Mouse (Mus musculus): ENCODE measurements around the gene C8a. TPM values are rescaled to one million over a fixed set of nuclear protein-coding genes. Genes with fewer than 3 reads are reported as not detected.

The C8a gene
- total and polyA plus RNA-seq, 3 experiments, result not detected

GRCm38 (mm10) chr4:104792111-104792510, 84.1 kb downstream of the C8a start:
- no peak for TF ChIP-seq TAL1 (conservative IDR thresholded peaks at IDR 0.05; ENCODE audit: low read depth, low read length)
- Histone ChIP-seq H3K9me3 (replicated peaks) (peaks cover 62% of the 10 kb centered on the region), H3K4me3 (ENCODE audit: low read depth, low read length) (no peak overlapping the region), H3K36me3 (replicated peaks) (no peaks in the 10 kb centered on the region), H3K4me1 (ENCODE audit: insufficient read depth, low read depth, low read length) (no peaks in the 10 kb centered on the region), H3K27me3 (ENCODE audit: insufficient read depth, low read length) (no peaks in the 10 kb centered on the region)
- DNase-seq (ENCODE audit: low spot score), result no peak
- no peak for ATAC-seq (ENCODE audit: extremely low read depth, insufficient number of reproducible peaks, low FRiP score, poor library complexity, severe bottlenecking)

- TF ChIP-seq TAL1 (conservative IDR thresholded peaks at IDR 0.05; ENCODE audit: low read depth, low read length), result no peak
- TF ChIP-seq POLR2AphosphoS5 (IDR thresholded peaks at IDR 0.05; ENCODE audit: insufficient replicate concordance, low read depth, low read length), result no peak
- TF ChIP-seq CTCF (IDR thresholded peaks at IDR 0.05; ENCODE audit: low read depth, low read length), result no peak
- no peak for TF ChIP-seq GATA1 (IDR thresholded peaks at IDR 0.05; ENCODE audit: borderline replicate concordance, low read length)
- TF ChIP-seq GATA2 (IDR thresholded peaks at IDR 0.05; ENCODE audit: borderline replicate concordance, low read depth, low read length), result no peak
- H3K27me3 ChIP-seq (ENCODE audit: insufficient read depth, low read length), result no peaks in the 10 kb centered on the region
- peaks cover 55% of the 10 kb centered on the region for H3K9me3 ChIP-seq (replicated peaks)
- no peaks in the 10 kb centered on the region for H3K4me1 ChIP-seq (ENCODE audit: insufficient read depth, low read depth, low read length)
- no peak for DNase-seq (ENCODE audit: low spot score)
- no peak overlapping the region for H3K4me3 ChIP-seq (ENCODE audit: low read depth, low read length)
- H3K36me3 ChIP-seq (replicated peaks), result no peaks in the 10 kb centered on the region
- no peak for ATAC-seq (ENCODE audit: extremely low read depth, insufficient number of reproducible peaks, low FRiP score, poor library complexity, severe bottlenecking)
Observed at GRCm38 (mm10) chr4:104782346-104782745, 93.9 kb downstream of the C8a start.

GRCm38 (mm10) chr4:104781441-104781840, 94.8 kb downstream of the C8a start:
- no peaks in the 10 kb centered on the region for H3K4me1 ChIP-seq (ENCODE audit: insufficient read depth, low read depth, low read length)
- ATAC-seq (ENCODE audit: extremely low read depth, insufficient number of reproducible peaks, low FRiP score, poor library complexity, severe bottlenecking) (no peak), DNase-seq (ENCODE audit: low spot score) (no peak)
- no peaks in the 10 kb centered on the region for H3K27me3 ChIP-seq (ENCODE audit: insufficient read depth, low read length)
- no peak for TF ChIP-seq GATA2 (IDR thresholded peaks at IDR 0.05; ENCODE audit: borderline replicate concordance, low read depth, low read length)
- no peak for TF ChIP-seq CTCF (IDR thresholded peaks at IDR 0.05; ENCODE audit: low read depth, low read length)
- TF ChIP-seq POLR2AphosphoS5 (IDR thresholded peaks at IDR 0.05; ENCODE audit: insufficient replicate concordance, low read depth, low read length), result no peak
- TF ChIP-seq GATA1 (IDR thresholded peaks at IDR 0.05; ENCODE audit: borderline replicate concordance, low read length), result no peak
- TF ChIP-seq TAL1 (conservative IDR thresholded peaks at IDR 0.05; ENCODE audit: low read depth, low read length), result no peak
- H3K4me3 ChIP-seq (ENCODE audit: low read depth, low read length), result no peak overlapping the region
- H3K36me3 ChIP-seq (replicated peaks), result no peaks in the 10 kb centered on the region
- peaks cover 53% of the 10 kb centered on the region for H3K9me3 ChIP-seq (replicated peaks)

GRCm38 (mm10) chr4:104779460-104779859, 96.7 kb downstream of the C8a start:
- Histone ChIP-seq H3K27me3 (ENCODE audit: insufficient read depth, low read length) (no peaks in the 10 kb centered on the region), H3K4me3 (ENCODE audit: low read depth, low read length) (no peak overlapping the region), H3K4me1 (ENCODE audit: insufficient read depth, low read depth, low read length) (no peaks in the 10 kb centered on the region), H3K36me3 (replicated peaks) (no peaks in the 10 kb centered on the region), H3K9me3 (replicated peaks) (peaks cover 44% of the 10 kb centered on the region)
- no peak for DNase-seq (ENCODE audit: low spot score)
- TF ChIP-seq GATA2 (IDR thresholded peaks at IDR 0.05; ENCODE audit: borderline replicate concordance, low read depth, low read length), result no peak
- TF ChIP-seq TAL1 (conservative IDR thresholded peaks at IDR 0.05; ENCODE audit: low read depth, low read length), result no peak
- TF ChIP-seq CTCF (IDR thresholded peaks at IDR 0.05; ENCODE audit: low read depth, low read length), result no peak
- TF ChIP-seq GATA1 (IDR thresholded peaks at IDR 0.05; ENCODE audit: borderline replicate concordance, low read length), result no peak
- TF ChIP-seq POLR2AphosphoS5 (IDR thresholded peaks at IDR 0.05; ENCODE audit: insufficient replicate concordance, low read depth, low read length), result no peak
- ATAC-seq (ENCODE audit: extremely low read depth, insufficient number of reproducible peaks, low FRiP score, poor library complexity, severe bottlenecking), result no peak

- no peak for ATAC-seq (ENCODE audit: extremely low read depth, insufficient number of reproducible peaks, low FRiP score, poor library complexity, severe bottlenecking)
- DNase-seq (ENCODE audit: low spot score), result no peak
- Histone ChIP-seq H3K4me1 (ENCODE audit: insufficient read depth, low read depth, low read length) (no peaks in the 10 kb centered on the region), H3K9me3 (replicated peaks) (peaks cover 48% of the 10 kb centered on the region), H3K27me3 (ENCODE audit: insufficient read depth, low read length) (no peaks in the 10 kb centered on the region), H3K36me3 (replicated peaks) (no peaks in the 10 kb centered on the region), H3K4me3 (ENCODE audit: low read depth, low read length) (no peak overlapping the region)
- no peak for TF ChIP-seq TAL1 (conservative IDR thresholded peaks at IDR 0.05; ENCODE audit: low read depth, low read length)
- TF ChIP-seq GATA2 (IDR thresholded peaks at IDR 0.05; ENCODE audit: borderline replicate concordance, low read depth, low read length), result no peak
- TF ChIP-seq CTCF (IDR thresholded peaks at IDR 0.05; ENCODE audit: low read depth, low read length), result no peak
- no peak for TF ChIP-seq POLR2AphosphoS5 (IDR thresholded peaks at IDR 0.05; ENCODE audit: insufficient replicate concordance, low read depth, low read length)
- no peak for TF ChIP-seq GATA1 (IDR thresholded peaks at IDR 0.05; ENCODE audit: borderline replicate concordance, low read length)
Observed at GRCm38 (mm10) chr4:104775601-104776000, 100.6 kb downstream of the C8a start.

GRCm38 (mm10) chr4:104770331-104770730, 105.9 kb downstream of the C8a start:
- no peak for DNase-seq (ENCODE audit: low spot score)
- no peak for ATAC-seq (ENCODE audit: extremely low read depth, insufficient number of reproducible peaks, low FRiP score, poor library complexity, severe bottlenecking)
- H3K4me3 ChIP-seq (ENCODE audit: low read depth, low read length), result no peak overlapping the region
- no peaks in the 10 kb centered on the region for H3K27me3 ChIP-seq (ENCODE audit: insufficient read depth, low read length)
- H3K4me1 ChIP-seq (ENCODE audit: insufficient read depth, low read depth, low read length), result no peaks in the 10 kb centered on the region
- H3K36me3 ChIP-seq (replicated peaks), result no peaks in the 10 kb centered on the region
- H3K9me3 ChIP-seq (replicated peaks), result peaks cover 67% of the 10 kb centered on the region
- TF ChIP-seq GATA2 (IDR thresholded peaks at IDR 0.05; ENCODE audit: borderline replicate concordance, low read depth, low read length) (no peak), POLR2AphosphoS5 (IDR thresholded peaks at IDR 0.05; ENCODE audit: insufficient replicate concordance, low read depth, low read length) (no peak), GATA1 (IDR thresholded peaks at IDR 0.05; ENCODE audit: borderline replicate concordance, low read length) (no peak), TAL1 (conservative IDR thresholded peaks at IDR 0.05; ENCODE audit: low read depth, low read length) (no peak), CTCF (IDR thresholded peaks at IDR 0.05; ENCODE audit: low read depth, low read length) (no peak)

GRCm38 (mm10) chr4:104769602-104770001, 106.6 kb downstream of the C8a start:
- no peak for ATAC-seq (ENCODE audit: extremely low read depth, insufficient number of reproducible peaks, low FRiP score, poor library complexity, severe bottlenecking)
- H3K4me3 ChIP-seq (ENCODE audit: low read depth, low read length), result no peak overlapping the region
- no peaks in the 10 kb centered on the region for H3K4me1 ChIP-seq (ENCODE audit: insufficient read depth, low read depth, low read length)
- H3K36me3 ChIP-seq (replicated peaks), result no peaks in the 10 kb centered on the region
- H3K9me3 ChIP-seq (replicated peaks), result peaks cover 67% of the 10 kb centered on the region
- TF ChIP-seq POLR2AphosphoS5 (IDR thresholded peaks at IDR 0.05; ENCODE audit: insufficient replicate concordance, low read depth, low read length) (no peak), CTCF (IDR thresholded peaks at IDR 0.05; ENCODE audit: low read depth, low read length) (no peak), TAL1 (conservative IDR thresholded peaks at IDR 0.05; ENCODE audit: low read depth, low read length) (no peak), GATA1 (IDR thresholded peaks at IDR 0.05; ENCODE audit: borderline replicate concordance, low read length) (no peak), GATA2 (IDR thresholded peaks at IDR 0.05; ENCODE audit: borderline replicate concordance, low read depth, low read length) (no peak)
- no peaks in the 10 kb centered on the region for H3K27me3 ChIP-seq (ENCODE audit: insufficient read depth, low read length)
- DNase-seq (ENCODE audit: low spot score), result no peak
